Mouse (Mus musculus) adrenal gland, postnatal 10 days (tissue): ENCODE data around the gene Gngt2. TPM values are rescaled to one million over a fixed set of nuclear protein-coding genes. Genes with fewer than 3 reads are reported as not detected.

Experiments
- total RNA-seq, 2 experiments: library from RNA; stranded (reverse); gene quantifications; 2 replicates each; pipeline ENCODE4 v1.2.3; 2021

The Gngt2 gene
- total RNA-seq, 2 experiments from 2014 or later = 21.9 to 22.9 TPM

Other genes with a start within 250 kb of the Gngt2 start
- 10 to 100 TPM; 12.6 to 23.8 TPM for gene Ngfr, start 249.5 kb upstream of the Gngt2 start, total RNA-seq
- 100 to 1,000 TPM; 341 to 361 TPM for gene Phb, start 170.3 kb upstream of the Gngt2 start, total RNA-seq
- gene Zfp652, start 124.5 kb upstream of the Gngt2 start, total RNA-seq = 10 to 100 TPM; 42.8 to 46.6 TPM
- gene B130006D01Rik, start 113.6 kb upstream of the Gngt2 start, total RNA-seq = 1 to 10 TPM in 1 of 2 experiments, under 1 TPM in 1; 0.27 to 1.3 TPM
- 100 to 1,000 TPM; 204 to 243 TPM for gene Phospho1, start 12.7 kb upstream of the Gngt2 start, total RNA-seq
- gene Abi3, start 5.3 kb downstream of the Gngt2 start, total RNA-seq = 10 to 100 TPM; 11.5 to 14.8 TPM
- not detected for gene B4galnt2, start 77.7 kb downstream of the Gngt2 start, total RNA-seq
- gene Igf2bp1, start 168.7 kb downstream of the Gngt2 start, total RNA-seq = 1 to 10 TPM; 4.3 to 6.4 TPM
- not detected for gene Gip, start 187.3 kb downstream of the Gngt2 start, total RNA-seq
- gene Snf8, start 197.7 kb downstream of the Gngt2 start, total RNA-seq = 10 to 100 TPM; 68.5 to 72.3 TPM
- 10 to 100 TPM; 41.7 to 44.6 TPM for gene Ube2z, start 228.2 kb downstream of the Gngt2 start, total RNA-seq
- gene Atp5g1, start 238.5 kb downstream of the Gngt2 start, total RNA-seq = 100 to 1,000 TPM; 267 to 394 TPM